Mouse (Mus musculus): Measurements from ENCODE around the gene Fam72a. TPM values are rescaled to one million over a fixed set of nuclear protein-coding genes. Genes with fewer than 3 reads are reported as not detected.
A peak's percentile ranks its signal among the peaks of the same experiment; 100 is the strongest.

The Fam72a gene
- polyA plus RNA-seq, 1 experiment from 2014 or later: 5.3 TPM

DNA sequence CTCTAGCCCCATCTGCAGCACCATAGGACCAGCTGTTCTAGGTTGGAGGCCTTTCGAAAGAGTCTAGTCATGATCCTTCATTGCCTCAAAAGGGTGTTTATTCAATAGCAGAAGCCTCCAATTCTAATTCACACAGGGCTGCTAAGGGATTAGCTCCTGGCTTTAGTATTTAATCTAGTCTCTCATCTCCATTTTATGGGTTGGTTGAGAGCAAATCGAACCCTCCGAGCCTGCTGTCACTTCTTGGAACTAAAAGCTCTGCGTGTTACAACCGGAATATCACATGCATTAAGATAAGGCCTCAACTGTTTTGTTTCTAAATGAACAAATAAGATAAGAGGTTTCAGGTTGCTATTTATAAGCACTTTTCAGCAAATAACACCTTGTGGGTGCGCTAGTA is 42.0 kb downstream of the Fam72a start:
- no peaks in the 10 kb centered on the region for H3K4me1 ChIP-seq
- H3K36me3 ChIP-seq (replicated peaks): no peaks in the 10 kb centered on the region
- H3K4me3 ChIP-seq: no peak overlapping the region
- no peak overlapping the region for H3K27ac ChIP-seq
- WGBS: 93% methylated on average over 6 of the region's 6 CpGs
- H3K9me3 ChIP-seq: no peaks in the 10 kb centered on the region
- no peaks in the 10 kb centered on the region for H3K27me3 ChIP-seq (ENCODE audit: poor library complexity, severe bottlenecking)
- DNase-seq (ENCODE audit: extremely low spot score, low spot score): no peak

DNA sequence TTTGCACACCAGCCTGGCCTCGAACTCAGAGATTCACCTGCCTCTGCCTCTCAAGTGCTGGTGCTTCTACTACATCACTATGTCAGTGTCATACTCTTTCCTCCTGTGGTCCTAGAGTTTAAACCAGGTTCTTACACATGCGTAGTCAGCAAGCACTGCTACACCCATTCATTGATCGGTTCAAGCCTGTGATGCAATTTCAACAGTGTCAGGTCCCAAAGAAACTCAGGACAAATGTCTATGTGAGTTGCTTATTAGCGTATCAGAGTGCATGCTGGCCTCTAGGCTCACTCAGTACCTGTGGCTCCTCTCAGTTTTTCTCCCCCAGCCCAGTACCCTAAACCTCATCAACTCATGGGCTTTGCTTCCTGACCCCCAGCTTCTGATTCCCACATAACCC is 42.7 kb downstream of the Fam72a start:
- Histone ChIP-seq H3K27me3 (ENCODE audit: poor library complexity, severe bottlenecking) (no peaks in the 10 kb centered on the region), H3K4me3 (no peak overlapping the region), H3K27ac (no peak overlapping the region), H3K9me3 (no peaks in the 10 kb centered on the region), H3K36me3 (replicated peaks) (no peaks in the 10 kb centered on the region), H3K4me1 (no peaks in the 10 kb centered on the region)
- no peak for DNase-seq (ENCODE audit: extremely low spot score, low spot score)
- 86% methylated on average over 4 of the region's 4 CpGs for WGBS

DNA sequence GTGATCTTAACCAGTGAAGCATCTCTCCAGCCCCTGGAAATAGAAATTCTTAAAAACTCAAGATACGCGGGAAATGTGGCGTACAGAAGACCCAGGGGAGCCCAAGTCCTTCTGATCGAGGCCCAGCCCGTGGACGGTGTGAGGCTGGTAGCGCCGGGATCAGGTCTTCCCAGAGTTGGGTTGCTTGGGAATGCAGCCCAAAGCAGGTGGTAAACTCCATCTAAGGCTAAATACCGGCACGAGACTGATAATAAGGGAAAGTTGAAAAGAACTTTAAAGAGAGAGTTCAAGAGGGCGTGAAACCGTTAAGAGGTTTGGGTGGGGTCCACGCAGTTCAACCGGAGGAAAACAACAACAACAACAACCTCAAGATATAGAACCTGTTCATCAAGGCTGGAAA is 46.0 kb downstream of the Fam72a start:
- no peaks in the 10 kb centered on the region for H3K9me3 ChIP-seq

DNA sequence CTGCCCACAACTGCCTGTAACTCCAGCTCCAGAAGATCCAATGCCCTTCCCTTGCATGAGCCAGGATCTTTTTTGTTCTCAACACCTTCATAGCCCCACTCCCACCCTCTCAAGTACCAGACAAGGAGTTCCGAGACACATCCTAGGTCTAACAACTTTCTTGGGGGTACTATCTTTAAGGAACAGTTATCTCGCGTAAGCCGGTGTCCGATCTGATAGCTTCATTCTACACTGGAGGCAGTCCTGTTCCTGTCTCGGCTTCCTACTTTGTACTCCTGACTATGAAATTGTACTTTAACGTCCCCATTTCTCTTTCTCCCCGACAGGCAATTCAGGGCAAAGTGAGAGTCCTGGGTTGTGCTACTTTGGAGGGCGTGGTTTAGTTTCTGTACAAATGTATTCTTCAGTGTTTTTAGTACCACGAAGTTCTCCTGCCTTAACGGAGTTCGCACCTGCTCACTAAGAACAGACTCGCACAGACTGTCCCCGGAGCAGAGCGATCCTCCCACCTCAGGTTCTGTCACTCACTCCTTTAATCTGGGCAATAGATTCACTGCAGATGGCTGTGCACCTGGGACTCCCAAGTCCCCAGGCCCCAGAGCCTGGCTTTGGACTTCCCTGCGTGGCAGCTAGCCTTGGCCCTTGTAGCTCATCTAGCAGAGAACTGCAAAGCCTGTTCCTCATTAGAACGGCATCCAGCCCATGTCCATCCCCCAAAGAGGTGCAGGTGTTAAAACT is 51.4 kb downstream of the Fam72a start:
- H3K4me3 ChIP-seq: no peak overlapping the region
- no peaks in the 10 kb centered on the region for H3K9me3 ChIP-seq
- no peaks in the 10 kb centered on the region for H3K27me3 ChIP-seq (ENCODE audit: poor library complexity, severe bottlenecking)
- H3K36me3 ChIP-seq (replicated peaks): no peaks in the 10 kb centered on the region
- no peak overlapping the region for H3K27ac ChIP-seq
- WGBS: 89% methylated on average over 17 of the region's 17 CpGs
- DNase-seq (ENCODE audit: extremely low spot score, low spot score): no peak
- H3K4me1 ChIP-seq: peaks cover 9% of the 10 kb centered on the region

More for the DNA sequence above, 46.0 kb downstream of the Fam72a start:
- Histone ChIP-seq H3K4me1 (no peaks in the 10 kb centered on the region), H3K36me3 (replicated peaks) (no peaks in the 10 kb centered on the region), H3K27me3 (ENCODE audit: poor library complexity, severe bottlenecking) (no peaks in the 10 kb centered on the region), H3K27ac (no peak overlapping the region), H3K4me3 (no peak overlapping the region)
- WGBS: 92% methylated on average over 14 of the region's 14 CpGs
- peak; percentile 28 for DNase-seq (ENCODE audit: extremely low spot score, low spot score)

DNA sequence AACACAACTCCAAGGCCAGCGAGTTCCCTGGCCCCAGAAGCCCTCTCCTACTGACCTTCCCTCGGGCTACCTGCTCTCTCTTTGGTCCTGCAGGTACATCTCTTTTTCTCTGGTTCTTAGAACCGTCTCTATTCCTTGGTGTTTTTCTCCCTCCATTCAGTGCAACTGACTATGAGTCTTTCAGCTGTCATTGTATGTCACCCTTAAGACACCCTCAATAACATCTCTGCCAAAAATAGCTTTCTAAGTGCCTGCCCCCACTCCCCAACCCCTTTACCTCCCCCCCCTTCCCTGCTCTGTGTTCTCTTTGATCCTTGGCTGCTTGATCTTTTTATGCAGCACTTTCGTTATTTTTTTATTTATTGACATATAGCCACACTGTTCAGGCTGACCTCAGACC is 52.7 kb downstream of the Fam72a start:
- WGBS: 83% methylated on average over 4 of the region's 4 CpGs
- Histone ChIP-seq H3K4me3 (no peak overlapping the region), H3K27ac (no peak overlapping the region), H3K9me3 (no peaks in the 10 kb centered on the region), H3K4me1 (peaks cover 9% of the 10 kb centered on the region), H3K27me3 (ENCODE audit: poor library complexity, severe bottlenecking) (no peaks in the 10 kb centered on the region), H3K36me3 (replicated peaks) (no peaks in the 10 kb centered on the region)
- no peak for DNase-seq (ENCODE audit: extremely low spot score, low spot score)

DNA sequence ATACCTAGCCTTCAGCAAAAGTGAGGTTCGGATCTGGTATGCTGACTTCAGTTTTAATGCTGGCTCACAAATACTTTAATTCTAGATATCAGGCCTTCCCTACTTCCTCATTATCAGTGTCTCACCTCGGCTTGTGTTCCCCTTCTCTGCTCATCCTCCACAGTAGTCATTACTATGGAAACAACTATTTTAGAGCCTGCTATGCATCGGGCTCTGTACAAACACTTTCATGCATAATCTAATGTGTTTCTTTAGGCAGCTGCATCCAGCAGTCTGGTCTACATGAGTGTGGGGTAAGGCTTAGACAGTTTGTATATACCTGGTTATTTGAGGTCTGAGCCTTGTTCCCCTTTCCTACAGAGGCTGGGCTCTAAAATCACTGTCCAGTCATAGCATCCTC is 55.9 kb downstream of the Fam72a start:
- DNase-seq (ENCODE audit: extremely low spot score, low spot score): no peak
- Histone ChIP-seq H3K4me1 (peaks cover 9% of the 10 kb centered on the region), H3K27ac (no peak overlapping the region), H3K36me3 (replicated peaks) (no peaks in the 10 kb centered on the region), H3K4me3 (no peak overlapping the region), H3K27me3 (ENCODE audit: poor library complexity, severe bottlenecking) (no peaks in the 10 kb centered on the region), H3K9me3 (no peaks in the 10 kb centered on the region)
- WGBS: 89% methylated on average over 3 of the region's 3 CpGs

DNA sequence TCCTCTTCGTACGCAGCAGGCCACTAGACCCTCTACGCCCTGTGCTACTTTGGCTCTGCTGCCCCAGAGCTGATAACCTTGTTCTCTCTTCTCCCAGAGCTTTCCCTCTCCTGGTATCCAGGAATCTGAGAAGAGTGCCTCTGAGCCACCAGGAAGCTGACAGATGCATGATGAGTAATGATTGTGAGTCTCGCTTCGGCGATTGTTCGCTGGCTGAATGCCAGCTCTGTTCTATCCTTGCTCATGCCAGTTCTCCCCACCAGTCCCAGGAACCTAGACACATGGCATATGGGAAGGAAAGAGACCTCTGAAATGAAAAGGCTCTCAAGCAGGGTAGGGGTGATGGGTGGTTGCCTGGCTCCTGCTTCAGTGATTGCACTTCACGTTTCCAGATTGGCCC is 59.1 kb downstream of the Fam72a start:
- Histone ChIP-seq H3K4me1 (peaks cover 6% of the 10 kb centered on the region), H3K9me3 (no peaks in the 10 kb centered on the region), H3K27ac (no peak overlapping the region), H3K27me3 (ENCODE audit: poor library complexity, severe bottlenecking) (no peaks in the 10 kb centered on the region), H3K4me3 (no peak overlapping the region), H3K36me3 (replicated peaks) (no peaks in the 10 kb centered on the region)
- WGBS: 93% methylated on average over 8 of the region's 8 CpGs
- DNase-seq (ENCODE audit: extremely low spot score, low spot score): no peak

Small RNA genes lying within 50 kb of the gene (microRNA-seq; reads per million reads assigned to microRNA genes)
- gene Gm24273: not detected

Other genes with a start within 250 kb of the Fam72a start
- gene Ikbke, start 248.3 kb upstream of the Fam72a start, polyA plus RNA-seq (2016; fragmentation: Nextera tagmentation; extraction: Ambion mirVana): 0.37 and 0.47 TPM in 2 replicates
- 19.1 and 21.2 TPM in 2 replicates for gene Srgap2, start 551 bp upstream of the Fam72a start, polyA plus RNA-seq (2016; fragmentation: Nextera tagmentation; extraction: Ambion mirVana)
- not detected in 2 replicates for gene Avpr1b, start 71.3 kb downstream of the Fam72a start, polyA plus RNA-seq (2016; fragmentation: Nextera tagmentation; extraction: Ambion mirVana)
- not detected in 2 replicates for gene Ctse, start 110.4 kb downstream of the Fam72a start, polyA plus RNA-seq (2016; fragmentation: Nextera tagmentation; extraction: Ambion mirVana)
- 0.27 and 0.60 TPM in 2 replicates for gene Rab7b, start 160.8 kb downstream of the Fam72a start, polyA plus RNA-seq (2016; fragmentation: Nextera tagmentation; extraction: Ambion mirVana)
- gene Slc26a9, start 216.1 kb downstream of the Fam72a start, polyA plus RNA-seq (2016; fragmentation: Nextera tagmentation; extraction: Ambion mirVana): not detected in 2 replicates